Mouse (Mus musculus) urinary bladder, postnatal 25 days (tissue): ENCODE measurements around the gene Cdc42se2.

Experiments used
- DNase-seq: peaks from one replicate; pipeline ENCODE4 v3.0.0; 2022; ENCODE audit warnings: low spot score

The Cdc42se2 gene

DNA sequence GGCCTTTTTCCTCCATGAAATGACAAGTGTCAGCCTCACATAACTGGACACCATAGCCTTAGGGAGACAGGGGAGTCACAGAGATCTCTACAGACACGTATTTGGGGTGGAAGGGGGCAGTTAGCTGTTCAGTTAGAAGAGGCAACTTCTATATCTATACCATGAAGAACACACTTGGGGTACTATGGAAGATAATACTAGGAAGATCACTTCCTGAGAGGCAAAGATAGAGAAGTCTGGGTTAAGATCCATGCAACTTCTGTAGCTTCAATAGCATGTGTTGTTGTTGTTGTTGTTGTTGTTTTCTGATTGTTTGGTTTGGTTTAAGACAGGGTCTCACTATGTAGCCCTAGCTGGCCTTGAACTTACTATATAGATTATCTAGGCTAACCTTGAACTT is 5.7 kb upstream of the Cdc42se2 start:
- no peak for DNase-seq

DNA sequence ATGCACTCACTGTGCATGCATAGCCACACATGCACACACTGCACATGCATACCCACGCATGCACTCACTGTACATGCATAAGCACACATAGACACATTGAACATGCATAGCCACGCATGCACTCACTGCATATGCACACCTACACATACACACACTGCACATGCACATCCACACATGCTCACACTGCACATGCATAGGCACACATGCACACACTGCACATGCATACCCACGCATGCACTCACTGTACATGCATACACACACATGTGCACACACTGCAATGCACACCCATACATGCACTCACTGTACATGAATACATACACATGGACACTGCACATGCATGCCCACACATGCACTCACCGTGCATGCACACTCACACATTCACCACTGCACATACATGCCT is 4.0 kb upstream of the Cdc42se2 start:
- no peak for DNase-seq

DNA sequence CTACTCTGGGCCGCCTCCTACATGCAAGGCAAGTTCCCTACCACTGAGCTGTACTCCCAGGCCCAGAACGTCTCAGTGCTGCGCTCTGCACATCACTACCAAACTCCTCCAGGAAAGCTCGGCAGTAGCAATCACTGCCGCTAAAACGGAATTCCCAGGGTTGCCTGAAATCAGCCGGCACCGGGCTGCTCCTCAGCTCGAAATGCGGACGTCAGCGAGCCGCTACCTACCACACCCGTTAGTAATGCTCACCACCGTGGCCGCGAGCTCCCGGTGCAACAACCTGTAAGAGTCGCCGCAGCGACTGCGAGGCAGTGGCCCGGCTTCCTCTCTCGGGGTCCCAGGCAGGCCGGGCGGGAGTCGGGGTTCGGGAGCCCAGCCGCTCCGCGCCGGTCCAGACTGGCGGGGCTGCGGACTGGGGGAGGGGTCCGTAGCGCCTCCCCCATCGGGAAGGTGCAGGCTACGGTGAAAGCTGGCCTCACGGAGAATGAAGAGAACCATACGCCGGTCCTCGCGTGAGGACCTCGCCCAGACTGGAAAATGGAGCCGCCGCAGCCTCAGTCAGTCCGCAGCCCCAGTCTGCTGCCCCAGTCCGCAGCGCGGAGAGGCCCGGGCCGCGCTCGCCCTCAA is 502 bp downstream of the Cdc42se2 start:
- DNase-seq, result peak; percentile 46

DNA sequence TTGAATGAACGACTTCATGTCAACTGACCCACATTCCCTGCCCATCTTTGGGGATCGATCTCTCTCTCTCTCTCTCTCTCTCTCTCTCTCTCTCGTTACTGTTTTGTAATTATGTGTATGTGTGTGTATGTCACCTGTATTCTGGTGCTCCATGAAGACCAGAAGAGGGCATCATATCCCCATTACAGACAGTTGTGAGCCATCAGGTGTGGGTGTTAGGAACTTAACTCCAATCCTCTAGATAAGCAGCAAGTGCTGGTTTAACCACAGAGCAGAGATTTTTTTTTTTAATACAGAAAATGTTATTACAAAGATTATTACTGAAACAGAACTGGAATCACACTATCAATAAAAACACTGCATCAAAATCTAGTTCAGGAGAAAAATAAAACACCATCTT is 1.9 kb downstream of the Cdc42se2 start:
- DNase-seq, result no peak

DNA sequence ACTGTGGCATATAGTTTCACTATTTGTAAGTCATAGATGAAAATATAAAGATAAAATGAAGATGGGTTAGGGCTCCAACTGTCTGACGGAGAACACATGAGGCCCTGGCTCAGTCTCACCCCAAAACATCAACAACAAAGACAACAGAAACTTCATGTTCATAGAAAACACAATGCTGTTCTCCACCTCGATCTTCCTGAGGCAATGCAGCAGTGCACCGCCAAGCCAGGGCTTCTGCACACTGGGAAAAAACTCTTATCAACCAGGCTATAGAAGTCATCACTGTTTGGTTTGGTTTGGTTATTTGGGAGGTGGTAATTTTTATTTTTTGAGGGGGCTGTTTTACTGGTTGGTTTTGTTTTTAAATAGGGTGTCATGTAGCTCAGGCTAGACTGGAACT is 3.0 kb downstream of the Cdc42se2 start:
- DNase-seq, result no peak

DNA sequence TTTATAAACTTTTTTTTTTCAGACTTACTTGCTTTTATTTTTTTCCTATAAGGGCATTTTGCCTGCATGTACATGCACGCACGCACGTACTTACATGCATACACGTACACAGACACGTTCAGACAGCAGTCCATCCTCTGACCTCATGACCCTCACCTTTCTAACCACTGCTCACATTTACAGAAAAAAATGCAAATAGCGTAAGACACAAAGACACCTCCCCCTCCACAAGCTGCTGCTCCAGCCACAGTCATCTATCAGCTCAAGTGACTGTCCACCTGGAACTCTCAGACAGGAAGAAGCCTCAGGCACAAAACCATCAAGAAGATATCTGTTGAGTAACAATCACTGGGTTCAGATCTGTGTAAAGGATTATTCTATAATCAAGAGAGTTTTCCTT is 5.2 kb downstream of the Cdc42se2 start:
- DNase-seq, result no peak

DNA sequence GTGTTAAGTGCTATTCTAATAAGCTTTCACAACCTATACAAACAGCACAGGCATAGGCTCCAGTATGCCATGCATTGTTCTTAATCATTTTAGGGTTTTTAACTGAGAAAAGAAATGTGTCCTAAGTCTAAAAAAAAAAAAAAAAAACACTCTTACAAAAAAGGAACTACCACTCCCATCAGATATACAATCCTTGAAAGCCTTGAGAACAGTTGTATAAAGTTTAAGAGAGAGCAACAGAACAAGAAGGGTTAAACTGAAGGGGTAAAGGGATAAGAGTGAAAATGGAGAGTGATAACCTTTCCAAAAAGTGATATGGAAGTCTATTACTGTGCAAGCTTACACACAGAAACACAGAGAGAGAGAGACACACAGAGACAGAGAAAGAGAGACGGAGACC is 7.5 kb downstream of the Cdc42se2 start:
- DNase-seq, result no peak

- no peak for DNase-seq
Measured at GRCm38 (mm10) chr11:54778131-54778844, 9.2 kb downstream of the Cdc42se2 start.

DNA sequence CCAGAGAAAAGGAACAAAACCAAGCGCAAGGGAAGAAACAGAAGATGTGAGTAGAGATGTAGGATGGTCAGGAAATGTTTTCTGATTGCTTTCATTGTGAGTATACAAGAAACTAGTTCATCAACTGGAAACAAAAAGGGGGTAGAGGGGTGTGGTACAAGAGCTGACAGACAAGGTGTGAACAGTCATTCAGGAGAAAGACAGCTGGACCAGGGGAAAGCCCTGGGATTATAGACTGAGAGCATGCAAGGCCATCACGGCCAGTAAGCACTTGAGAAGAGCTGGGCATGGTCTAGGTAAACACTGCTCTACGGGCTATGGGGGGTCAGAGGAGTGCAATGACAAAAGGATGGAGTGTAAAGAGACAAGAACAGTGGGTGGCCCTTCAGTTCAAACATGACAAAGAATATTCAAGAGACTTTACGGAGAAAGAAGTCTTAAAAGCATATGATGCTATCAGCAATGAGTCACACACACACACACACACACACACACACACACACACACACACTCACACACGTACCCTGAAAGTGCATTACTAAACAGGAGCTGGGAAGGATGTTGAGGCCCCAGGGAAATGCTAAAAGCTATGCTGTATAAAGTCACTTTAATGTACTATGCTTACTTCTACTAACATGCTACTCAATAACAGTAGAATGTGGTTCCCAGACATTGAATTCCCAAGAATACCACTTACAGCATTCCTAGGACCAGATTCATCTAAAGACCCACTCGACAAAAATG is 9.9 kb downstream of the Cdc42se2 start:
- DNase-seq, result no peak

DNA sequence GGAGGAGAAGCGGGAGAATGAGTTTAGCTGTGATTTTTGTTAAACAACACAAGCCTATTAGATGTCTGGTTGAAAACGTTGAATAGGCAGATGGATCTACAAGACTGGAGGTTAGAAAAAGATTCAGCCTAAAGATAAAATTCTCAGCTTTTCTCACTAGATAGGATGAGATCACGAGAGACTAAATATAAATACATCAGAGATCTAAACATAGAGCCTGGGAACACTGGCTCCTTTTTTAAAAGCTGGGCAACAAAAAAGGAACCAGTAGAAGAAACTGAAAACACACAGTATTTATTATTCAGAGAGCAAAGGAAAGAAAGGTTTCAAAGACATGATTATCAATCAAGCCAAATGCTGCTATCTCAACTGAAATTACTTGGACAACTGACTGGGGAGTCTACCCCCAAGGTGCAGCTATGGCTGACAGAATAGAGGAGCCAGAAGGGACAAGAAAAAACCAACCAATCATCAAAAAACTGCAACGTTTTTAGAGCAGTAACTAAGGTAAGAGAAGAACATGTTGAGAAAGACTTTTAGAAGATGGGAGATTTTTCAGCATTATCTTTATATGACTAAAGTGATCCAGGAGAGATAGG is 10.6 kb downstream of the Cdc42se2 start:
- no peak for DNase-seq

DNA sequence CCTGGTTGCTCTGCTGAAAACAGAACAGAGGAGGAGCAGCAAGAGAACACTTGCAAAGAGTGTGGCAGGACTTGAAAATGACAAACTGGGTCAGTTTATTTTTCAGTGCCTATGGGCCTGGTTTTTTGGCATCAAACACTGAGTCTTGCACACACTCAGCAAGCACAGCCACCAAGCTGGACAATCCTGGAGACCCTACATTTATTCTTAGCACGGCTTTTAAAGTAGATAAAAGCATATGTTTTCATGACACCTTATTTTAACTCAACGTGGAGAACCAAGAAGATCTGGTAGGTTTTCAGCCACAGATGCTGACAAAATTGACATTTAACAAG is 11.1 kb downstream of the Cdc42se2 start:
- no peak for DNase-seq

DNA sequence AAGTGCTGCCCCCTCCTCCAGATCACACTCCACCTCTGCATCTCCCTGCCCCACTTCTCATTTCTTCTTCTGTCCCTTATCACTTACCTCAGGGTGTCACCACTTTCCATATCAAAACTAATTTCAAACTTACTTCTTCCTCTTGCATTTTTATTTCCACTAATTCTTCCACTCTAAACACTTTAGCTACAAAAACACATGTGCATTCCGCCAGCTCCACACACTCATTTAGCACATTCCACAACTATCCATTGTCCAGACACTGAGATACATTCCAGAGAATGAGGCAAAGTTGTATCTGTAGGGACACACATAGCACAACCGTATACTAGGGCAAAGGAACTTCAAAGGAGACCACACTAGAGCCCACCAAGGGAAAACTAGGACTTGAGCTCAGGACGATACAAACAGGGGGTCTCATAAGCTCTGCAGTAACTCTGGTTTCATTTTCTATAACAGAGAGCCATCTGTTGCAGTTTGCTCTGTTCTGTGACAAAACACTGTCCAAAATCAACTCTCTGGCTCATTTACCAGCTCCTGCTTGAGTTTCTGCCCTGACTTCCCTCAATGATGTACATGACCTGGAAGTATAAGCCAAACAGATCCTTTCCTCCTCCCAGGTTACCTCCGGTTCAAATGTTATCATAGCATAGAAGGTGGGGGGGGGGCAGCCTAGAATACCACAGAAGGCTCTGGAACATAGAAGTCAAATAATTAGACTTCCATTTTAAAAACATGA is 11.7 kb downstream of the Cdc42se2 start:
- DNase-seq, result no peak

DNA sequence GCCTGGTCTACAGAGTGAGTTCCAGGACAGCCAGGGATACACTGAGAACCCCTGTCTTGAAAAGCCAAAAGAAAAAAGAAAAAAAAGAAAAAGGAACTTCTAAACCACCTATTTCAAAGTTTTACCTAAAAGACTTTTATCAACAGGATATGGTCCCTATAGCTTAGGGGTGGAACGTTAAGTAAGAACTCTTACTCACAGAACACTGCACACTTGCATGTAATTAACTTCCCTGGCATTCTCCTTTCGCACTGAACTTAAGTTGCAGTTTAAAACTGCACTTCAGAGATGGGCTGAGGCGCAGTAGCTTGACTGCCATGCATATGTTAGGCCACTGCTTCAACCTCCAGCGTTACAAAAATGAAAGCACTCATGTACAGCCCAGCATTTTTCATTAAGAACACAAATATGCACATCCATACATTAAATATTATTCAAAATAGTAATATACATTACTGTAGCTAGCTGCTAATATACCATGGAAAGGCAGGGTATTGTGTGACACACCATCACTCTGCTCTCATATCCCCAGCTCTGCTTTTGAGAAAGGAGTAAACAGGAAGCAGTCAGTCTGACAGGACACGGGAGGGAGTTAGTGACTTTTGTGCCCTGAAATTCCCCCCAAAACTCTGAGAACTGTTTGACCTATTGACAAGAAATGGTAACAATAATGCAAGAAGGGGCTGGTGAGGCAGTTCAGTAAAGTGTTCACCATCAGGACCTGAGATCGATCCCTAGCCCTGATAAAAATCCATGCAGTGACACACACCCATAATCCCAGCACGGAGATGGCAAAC is 13.0 kb downstream of the Cdc42se2 start:
- DNase-seq, result no peak

DNA sequence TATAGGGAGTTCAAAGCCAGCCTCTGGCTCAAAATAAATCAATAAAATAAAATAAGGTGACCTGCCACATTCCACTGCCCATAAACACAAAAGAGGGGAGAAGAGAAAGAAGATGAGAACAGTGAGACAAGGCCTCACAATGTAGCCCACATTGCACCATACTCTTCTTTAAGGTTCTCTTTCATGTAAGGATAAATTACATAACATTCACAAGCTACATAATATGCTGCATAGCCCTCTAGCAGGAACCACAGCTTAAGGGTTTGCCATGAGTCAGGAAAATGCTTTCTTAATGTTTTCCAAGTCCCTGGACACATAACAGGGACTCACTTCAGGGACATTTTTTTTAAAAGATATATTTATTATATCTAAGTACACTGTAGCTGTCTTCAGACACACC is 15.9 kb downstream of the Cdc42se2 start:
- no peak for DNase-seq

DNA sequence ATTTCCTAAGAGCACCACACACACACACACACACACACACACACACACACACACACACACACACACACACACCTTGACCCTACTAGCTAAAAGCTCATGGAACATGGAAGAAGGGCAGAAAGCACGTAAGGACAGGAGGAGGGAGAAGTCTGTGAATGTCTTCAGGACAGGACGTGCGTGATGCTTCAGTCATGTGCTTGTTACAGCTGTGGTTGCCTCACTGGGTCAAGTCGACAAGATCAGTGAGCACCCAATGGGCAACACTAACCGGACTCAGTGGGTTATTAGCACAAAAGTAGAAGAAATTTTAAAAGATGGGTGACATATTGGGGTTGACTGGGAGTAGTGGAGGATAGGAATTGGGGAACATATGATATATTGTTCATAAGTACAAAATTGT is 17.6 kb downstream of the Cdc42se2 start:
- no peak for DNase-seq

GRCm38 (mm10) chr11:54768116-54768690 is 19.3 kb downstream of the Cdc42se2 start:
- no peak for DNase-seq

GRCm38 (mm10) chr11:54764759-54765158 is 22.7 kb downstream of the Cdc42se2 start:
- DNase-seq, result no peak

- no peak for DNase-seq
Measured at GRCm38 (mm10) chr11:54764026-54764425, 23.4 kb downstream of the Cdc42se2 start.

DNA sequence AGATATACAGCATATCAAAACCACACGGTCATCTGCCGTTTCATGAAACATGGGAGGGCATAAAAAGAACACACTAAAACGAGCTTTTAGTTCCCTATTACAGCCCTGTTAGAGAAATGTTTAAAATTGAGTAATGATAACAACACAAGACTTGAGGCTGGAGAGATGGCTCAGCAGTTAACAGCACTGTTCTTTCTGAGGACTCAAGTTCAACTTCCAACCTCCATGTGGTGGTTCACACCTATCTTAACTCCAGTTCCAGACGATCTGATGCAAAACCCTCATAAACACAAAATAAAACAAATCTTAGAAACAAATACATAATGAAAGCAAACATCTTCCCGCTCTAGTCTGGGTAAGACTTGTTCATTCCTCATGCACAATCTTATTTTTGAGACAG is 24.7 kb downstream of the Cdc42se2 start:
- no peak for DNase-seq

DNA sequence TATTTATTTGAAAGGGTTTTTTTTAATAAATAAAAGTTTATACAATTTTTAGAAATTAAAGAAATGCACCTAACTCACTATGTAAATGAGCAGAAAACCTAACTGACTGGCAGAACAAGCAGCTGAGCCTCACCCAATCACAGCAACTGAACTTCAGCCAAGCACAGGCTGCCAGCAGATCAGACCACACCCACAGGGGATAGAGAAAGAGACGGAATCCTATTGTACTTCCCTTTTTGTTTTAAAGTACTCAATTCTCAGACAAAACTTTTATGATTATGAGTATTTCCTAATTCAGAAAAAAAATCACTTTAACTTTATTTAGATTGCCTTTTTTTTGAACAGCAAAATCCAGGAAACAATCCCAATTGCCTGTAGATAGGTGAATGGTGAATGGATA is 29.5 kb downstream of the Cdc42se2 start:
- DNase-seq, result no peak

GRCm38 (mm10) chr11:54755148-54755664 is 32.3 kb downstream of the Cdc42se2 start:
- no peak for DNase-seq
